Mouse (Mus musculus) kidney, adult 2 months (tissue): ENCODE measurements at regions not wholly inside any gene's neighbourhood (a gene's known extent, or its start where the extent isn't known, plus 50 kb on each side); places are given as distances from the start of the nearest gene placed in this dataset.

Source experiments
- DNase-seq: peaks from one replicate; pipeline ENCODE4 v3.0.0; 2021
- H3K27ac ChIP-seq: fragments of 200-500 bp; 2 replicates; pipeline ENCODE4 v1.5.1; 2012; ENCODE audit warnings: low read depth, low read length, control low read depth, inconsistent platforms; ENCODE audit not compliant: insufficient read depth
- H3K27me3 ChIP-seq: fragments of 200-500 bp; replicated peaks from 2 replicates; pipeline ENCODE4 v1.6.1; 2012; ENCODE audit warnings: mild to moderate bottlenecking, moderate library complexity, low read length, inconsistent platforms; ENCODE audit not compliant: control insufficient read depth, insufficient read depth
- H3K36me3 ChIP-seq: fragments of 200-500 bp; 2 replicates; pipeline ENCODE4 v1.6.1; 2012; ENCODE audit warnings: mild to moderate bottlenecking, moderate library complexity, low read length, inconsistent platforms; ENCODE audit not compliant: control insufficient read depth, insufficient read depth
- H3K4me1 ChIP-seq: fragments of 200-500 bp; 2 replicates; pipeline ENCODE4 v1.6.1; 2011; ENCODE audit warnings: low read length; ENCODE audit not compliant: control insufficient read depth, insufficient read depth
- H3K4me3 ChIP-seq: fragments of 200-500 bp; 2 replicates; pipeline ENCODE4 v1.5.1; 2011; ENCODE audit warnings: mild to moderate bottlenecking, low read depth, low read length, control low read depth; ENCODE audit not compliant: insufficient read depth
- CTCF ChIP-seq: fragments of 200-500 bp; conservative IDR thresholded peaks from 2 replicates; pipeline ENCODE4 v1.5.1; 2011; ENCODE audit warnings: low read depth, mild to moderate bottlenecking, control low read depth, low read length, moderate library complexity, mixed read lengths; ENCODE audit not compliant: insufficient read depth, insufficient read length
- POLR2A ChIP-seq: fragments of 200-500 bp; IDR thresholded peaks from one replicate; pipeline ENCODE4 v1.6.1; 2011; ENCODE audit warnings: low read depth, low read length, control low read depth
- WGBS: fragments of 180-500 bp; shearing (Covaris S2); methylation state at CpG from one replicate; pipeline ENCODE4 v1.1.7; 2018; 5-methylcytosine and 5-hydroxymethylcytosine counted together

- no peaks in the 10 kb centered on the region for H3K36me3 ChIP-seq
- WGBS, result 87% methylated on average over 9 of the region's 9 CpGs
- no peak for DNase-seq
- H3K4me3 ChIP-seq, result no peak overlapping the region
- H3K27ac ChIP-seq, result no peak overlapping the region
- no peaks in the 10 kb centered on the region for H3K4me1 ChIP-seq
- no peak for TF ChIP-seq CTCF
- no peak for TF ChIP-seq POLR2A
- no peaks in the 10 kb centered on the region for H3K27me3 ChIP-seq
Measured at GRCm38 (mm10) chr12:112426681-112427080, 62.6 kb upstream of the A530016L24Rik start.

DNA sequence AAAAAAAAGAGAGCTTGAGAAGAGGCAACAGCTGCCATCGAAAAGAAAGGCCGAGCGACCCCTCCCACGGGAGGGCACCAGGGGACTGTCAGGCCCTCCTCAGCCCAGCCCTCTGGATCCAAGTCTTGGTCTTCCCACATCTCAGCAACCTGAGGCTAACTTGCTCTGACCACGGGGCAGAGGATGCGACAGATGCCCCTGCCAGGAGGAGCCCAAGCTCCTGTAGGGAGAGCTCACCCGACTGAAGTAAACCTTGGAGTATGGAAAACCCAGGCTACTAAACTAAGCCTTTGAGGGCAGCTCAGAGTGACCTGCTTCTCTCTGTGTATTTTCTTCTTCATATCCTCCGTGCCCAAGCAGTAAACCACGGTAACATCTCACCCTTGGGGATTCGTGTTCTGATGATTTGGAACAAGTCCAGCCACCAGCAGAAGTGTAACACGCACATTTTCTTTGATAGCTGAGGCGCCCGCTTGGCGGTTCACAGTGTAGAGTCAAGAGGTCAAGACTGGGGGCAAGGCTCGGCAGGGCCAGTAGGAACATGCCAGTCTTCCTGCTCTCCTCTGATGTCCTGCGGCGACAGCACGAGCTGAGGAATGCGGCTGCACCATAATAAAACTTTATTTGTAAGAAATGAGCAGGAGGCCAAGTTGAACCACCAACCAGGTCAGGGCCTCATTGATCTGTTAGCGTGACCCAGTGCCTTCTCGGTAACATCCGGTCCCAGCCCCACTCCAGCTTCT, 59.0 kb upstream of the A530016L24Rik start:
- Histone ChIP-seq H3K4me3 (no peak overlapping the region), H3K27ac (no peak overlapping the region), H3K36me3 (no peaks in the 10 kb centered on the region), H3K27me3 (no peaks in the 10 kb centered on the region), H3K4me1 (no peaks in the 10 kb centered on the region)
- WGBS, result 54% methylated on average over 22 of the region's 22 CpGs
- TF ChIP-seq CTCF (no peak), POLR2A (no peak)
- DNase-seq, result no peak

DNA sequence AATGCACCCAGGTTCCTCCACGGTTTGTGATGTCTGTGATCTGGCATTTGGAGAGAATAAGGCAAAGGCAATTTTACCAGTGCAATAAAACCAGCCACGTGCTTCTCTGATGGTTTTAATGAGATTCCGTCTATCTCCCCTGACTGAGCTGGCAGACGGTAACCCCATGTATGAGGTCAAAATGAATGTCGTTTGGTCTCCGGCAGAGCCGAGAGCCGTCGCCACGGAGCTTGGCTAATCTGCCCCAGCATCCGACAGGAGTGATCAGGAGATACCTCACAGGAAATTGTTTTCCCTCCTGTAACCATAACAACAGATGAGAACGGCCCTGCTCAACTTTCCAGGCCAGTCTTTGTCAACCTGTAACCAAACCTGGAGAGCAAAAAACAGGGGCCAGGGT, 55.9 kb upstream of the A530016L24Rik start:
- Histone ChIP-seq H3K27ac (no peak overlapping the region), H3K36me3 (no peaks in the 10 kb centered on the region), H3K27me3 (no peaks in the 10 kb centered on the region), H3K4me1 (no peaks in the 10 kb centered on the region), H3K4me3 (no peak overlapping the region)
- 31% methylated on average over 12 of the region's 12 CpGs for WGBS
- TF ChIP-seq CTCF, result no peak
- TF ChIP-seq POLR2A, result no peak
- DNase-seq, result no peak

DNA sequence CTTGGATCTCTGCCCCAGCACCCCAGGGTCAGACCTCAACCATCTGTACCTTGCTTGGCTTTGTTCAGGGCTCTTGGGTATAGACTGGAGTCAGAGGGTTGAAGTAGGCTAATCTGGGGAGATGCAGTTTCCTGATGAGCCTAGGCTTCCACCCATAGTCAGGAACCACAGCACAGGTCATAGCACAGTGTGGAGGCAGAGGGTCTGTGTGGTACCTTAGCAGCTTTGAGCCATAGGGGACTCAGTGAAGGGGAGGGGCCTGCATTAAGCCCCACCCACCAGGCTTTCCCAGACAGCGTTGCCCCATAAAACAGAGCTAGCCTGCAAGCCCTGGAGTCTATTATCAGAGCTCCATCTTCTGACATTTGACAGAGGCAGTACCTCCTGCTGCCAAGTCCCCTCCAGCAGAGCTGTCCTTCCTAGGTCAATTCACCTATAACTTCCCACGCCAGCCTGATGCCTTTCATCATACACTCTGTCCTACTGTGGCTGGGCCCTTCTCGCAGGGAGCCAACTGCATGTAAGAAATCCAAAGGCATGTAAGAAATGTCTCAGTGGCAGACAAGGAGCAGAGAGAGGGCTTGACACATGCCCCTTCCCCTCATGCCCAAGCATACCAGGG, 54.5 kb upstream of the A530016L24Rik start:
- 53% methylated on average over 3 of the region's 3 CpGs for WGBS
- H3K4me1 ChIP-seq, result no peaks in the 10 kb centered on the region
- no peaks in the 10 kb centered on the region for H3K27me3 ChIP-seq
- no peak overlapping the region for H3K4me3 ChIP-seq
- DNase-seq, result no peak
- TF ChIP-seq POLR2A (no peak), CTCF (no peak)
- no peaks in the 10 kb centered on the region for H3K36me3 ChIP-seq
- no peak overlapping the region for H3K27ac ChIP-seq

DNA sequence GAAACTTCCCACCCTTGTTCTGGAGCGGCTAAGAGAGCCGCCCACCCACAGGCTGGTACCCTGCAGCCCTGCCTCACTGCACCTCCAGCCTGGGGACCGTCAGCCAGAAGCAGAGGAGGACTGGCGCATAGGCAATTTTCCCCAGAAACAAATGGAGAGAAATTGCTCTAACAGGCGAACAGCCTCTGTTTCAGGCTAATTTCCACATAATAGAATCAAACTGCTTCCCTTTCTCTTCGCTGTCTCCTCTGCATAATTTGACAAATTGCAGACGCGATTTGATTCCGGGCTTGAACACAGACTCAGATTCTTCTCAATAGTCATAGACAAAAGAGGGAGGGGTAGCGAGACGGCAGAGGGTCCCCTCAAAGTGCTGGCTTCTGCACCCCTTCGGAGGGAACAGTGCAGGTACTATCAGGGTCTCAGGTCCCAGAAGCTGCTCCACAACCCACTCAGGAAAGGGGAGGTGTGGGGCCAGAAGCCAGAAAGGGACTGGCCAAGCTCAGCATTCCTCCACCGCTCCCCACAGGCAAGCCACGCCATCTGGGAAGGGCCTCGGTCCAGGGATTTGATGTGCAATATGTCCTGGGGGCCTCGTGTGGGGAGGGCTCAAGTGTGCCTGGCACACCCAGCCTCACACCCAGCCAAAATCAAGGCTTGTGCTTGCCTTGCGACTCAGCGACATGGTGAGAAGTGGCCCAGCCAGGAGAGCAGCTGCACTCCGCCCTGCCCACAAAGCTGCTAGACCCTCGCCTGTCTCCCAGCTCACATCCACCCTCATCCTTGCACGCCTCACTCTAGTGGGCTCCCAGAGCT, 53.7 kb upstream of the A530016L24Rik start:
- TF ChIP-seq POLR2A, result no peak
- TF ChIP-seq CTCF, result no peak
- 68% methylated on average over 21 of the region's 21 CpGs for WGBS

GRCm38 (mm10) chr12:112437046-112437445, 52.2 kb upstream of the A530016L24Rik start:
- no peak overlapping the region for H3K4me3 ChIP-seq
- 82% methylated on average over 3 of the region's 3 CpGs for WGBS
- DNase-seq, result no peak
- no peak overlapping the region for H3K27ac ChIP-seq
- H3K36me3 ChIP-seq, result no peaks in the 10 kb centered on the region
- H3K4me1 ChIP-seq, result no peaks in the 10 kb centered on the region
- H3K27me3 ChIP-seq, result no peaks in the 10 kb centered on the region
- no peak for TF ChIP-seq POLR2A
- no peak for TF ChIP-seq CTCF

More for the DNA sequence above, 53.7 kb upstream of the A530016L24Rik start:
- no peaks in the 10 kb centered on the region for H3K4me1 ChIP-seq
- H3K27me3 ChIP-seq, result no peaks in the 10 kb centered on the region
- H3K36me3 ChIP-seq, result no peaks in the 10 kb centered on the region
- H3K27ac ChIP-seq, result no peak overlapping the region
- no peak for DNase-seq
- no peak overlapping the region for H3K4me3 ChIP-seq

DNA sequence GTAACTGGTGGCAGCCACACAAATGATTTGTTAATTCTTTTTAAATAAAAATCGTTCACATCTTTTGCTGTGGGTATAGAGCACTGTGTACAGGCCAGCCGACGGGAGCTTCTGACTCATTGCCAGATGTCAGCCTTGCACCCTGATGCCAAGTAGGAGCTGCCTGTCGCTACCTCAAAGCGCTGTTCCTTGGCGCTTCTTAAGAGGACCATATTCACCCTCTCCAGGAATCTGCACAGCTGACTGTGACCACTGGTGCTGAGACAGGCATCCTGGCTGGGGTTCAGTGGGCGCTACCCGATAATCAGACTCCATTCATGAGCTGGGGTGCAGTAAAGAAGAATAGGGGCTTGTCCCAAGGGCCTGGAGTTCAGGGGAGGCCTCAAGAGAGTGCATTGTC, 51.0 kb upstream of the A530016L24Rik start:
- Histone ChIP-seq H3K36me3 (no peaks in the 10 kb centered on the region), H3K4me3 (no peak overlapping the region), H3K27me3 (no peaks in the 10 kb centered on the region), H3K27ac (no peak overlapping the region), H3K4me1 (no peaks in the 10 kb centered on the region)
- WGBS, result 84% methylated on average over 8 of the region's 8 CpGs
- DNase-seq, result no peak
- no peak for TF ChIP-seq POLR2A
